Mouse (Mus musculus) bone marrow, adult 2 months (tissue): ENCODE results near the gene Tnfrsf14. TPM values are rescaled to one million over a fixed set of nuclear protein-coding genes. Genes with fewer than 3 reads are reported as not detected.

Experiments used
- H3K27ac ChIP-seq: fragments of 200-500 bp; 2 replicates; pipeline ENCODE4 v1.5.1; 2012; ENCODE audit warnings: low read depth, mild to moderate bottlenecking, control low read depth, inconsistent platforms, low read length; ENCODE audit not compliant: control insufficient read depth, poor library complexity, insufficient read depth
- H3K4me1 ChIP-seq: fragments of 200-500 bp; 2 replicates; pipeline ENCODE4 v1.6.1; 2011; ENCODE audit warnings: low read length; ENCODE audit not compliant: control insufficient read depth, insufficient read depth
- H3K4me3 ChIP-seq: fragments of 200-500 bp; replicated peaks from 2 replicates; pipeline ENCODE3; 2011; ENCODE audit warnings: mild to moderate bottlenecking, low read depth, low read length, control low read depth; ENCODE audit not compliant: control insufficient read depth
- CTCF ChIP-seq: fragments of 200-500 bp; IDR thresholded peaks from 2 replicates; pipeline ENCODE4 v1.5.1; 2011; ENCODE audit warnings: low read length, control low read depth; ENCODE audit not compliant: control insufficient read depth, insufficient read depth
- POLR2A ChIP-seq: fragments of 200-500 bp; IDR thresholded peaks from 2 replicates; pipeline ENCODE4 v1.6.1; 2011; ENCODE audit warnings: low read depth, mild to moderate bottlenecking, control low read depth, low read length, borderline replicate concordance; ENCODE audit not compliant: control insufficient read depth
- WGBS: fragments of 180-500 bp; shearing (Covaris S2); methylation state at CpG from one replicate; pipeline ENCODE4 v1.1.7; 2018; 5-methylcytosine and 5-hydroxymethylcytosine counted together
- polyA plus RNA-seq: library from polyadenylated mRNA; stranded (reverse); fragments of >200 nt; gene quantifications from 2 replicates; pipeline ENCODE4 v1.2.4, GENCODE M21; 2011; ENCODE audit warnings: low replicate concordance; ENCODE audit not compliant: missing spikeins, insufficient read depth, insufficient read length

Gene Tnfrsf14
- polyA plus RNA-seq, 1 experiment: 183 TPM

- no peak for TF ChIP-seq CTCF
- no peak for TF ChIP-seq POLR2A
- Histone ChIP-seq H3K4me1 (peaks cover 11% of the 10 kb centered on the region), H3K4me3 (no peak overlapping the region), H3K27ac (no peak overlapping the region)
- 53% methylated on average over 4 of the region's 4 CpGs for WGBS
Observed at GRCm38 (mm10) chr4:154916662-154917061, 11.7 kb downstream of the Tnfrsf14 start.

GRCm38 (mm10) chr4:154915286-154915685, 13.1 kb downstream of the Tnfrsf14 start:
- Histone ChIP-seq H3K27ac (peak overlapping the region; percentile 32; the same call in 1 of the 2 replicates), H3K4me3 (no peak overlapping the region), H3K4me1 (peaks cover 14% of the 10 kb centered on the region)
- 17% methylated on average over 10 of the region's 10 CpGs for WGBS
- TF ChIP-seq CTCF (no peak), POLR2A (no peak)

- TF ChIP-seq CTCF: no peak
- H3K27ac ChIP-seq: peak overlapping the region; percentile 25; the same call in 1 of the 2 replicates
- peaks cover 14% of the 10 kb centered on the region for H3K4me1 ChIP-seq
- WGBS: 65% methylated on average over 3 of the region's 3 CpGs
- H3K4me3 ChIP-seq: no peak overlapping the region
Observed at GRCm38 (mm10) chr4:154914707-154915106, 13.7 kb downstream of the Tnfrsf14 start.

GRCm38 (mm10) chr4:154914252-154914651, 14.1 kb downstream of the Tnfrsf14 start:
- no peak for TF ChIP-seq POLR2A
- TF ChIP-seq CTCF: no peak
- Histone ChIP-seq H3K4me3 (no peak overlapping the region), H3K4me1 (peaks cover 16% of the 10 kb centered on the region), H3K27ac (no peak overlapping the region; the same call in 1 of the 2 replicates)
- 94% methylated on average over 4 of the region's 4 CpGs for WGBS

- Histone ChIP-seq H3K4me1 (peaks cover 16% of the 10 kb centered on the region), H3K4me3 (no peak overlapping the region), H3K27ac (no peak overlapping the region; the same call in 1 of the 2 replicates)
- TF ChIP-seq POLR2A: no peak
- TF ChIP-seq CTCF: no peak
- WGBS: 85% methylated on average over 3 of the region's 3 CpGs
Observed at GRCm38 (mm10) chr4:154913845-154914244, 14.5 kb downstream of the Tnfrsf14 start.

- Histone ChIP-seq H3K27ac (peak overlapping the region; percentile 80), H3K4me3 (no peak overlapping the region), H3K4me1 (peaks cover 19% of the 10 kb centered on the region)
- TF ChIP-seq POLR2A (0 out of 2 replicates have a peak, but pooled peaks have one; percentile 18), CTCF (no peak)
- WGBS: 40% methylated on average over 2 of the region's 2 CpGs
Observed at GRCm38 (mm10) chr4:154911644-154912043, 16.7 kb downstream of the Tnfrsf14 start.

- H3K4me1 ChIP-seq: peaks cover 16% of the 10 kb centered on the region
- TF ChIP-seq CTCF (no peak), POLR2A (0 out of 2 replicates have a peak, but pooled peaks have one; percentile 33)
- 48% methylated on average over 15 of the region's 15 CpGs for WGBS
- H3K27ac ChIP-seq: peak overlapping the region; percentile 80
- H3K4me3 ChIP-seq: no peak overlapping the region
Observed at GRCm38 (mm10) chr4:154910606-154911522, 17.5 kb downstream of the Tnfrsf14 start.

- TF ChIP-seq POLR2A (no peak), CTCF (no peak)
- no peak overlapping the region for H3K27ac ChIP-seq
- peaks cover 16% of the 10 kb centered on the region for H3K4me1 ChIP-seq
- H3K4me3 ChIP-seq: no peak overlapping the region
- WGBS: 65% methylated on average over 5 of the region's 5 CpGs
Observed at GRCm38 (mm10) chr4:154908490-154908889, 19.9 kb downstream of the Tnfrsf14 start.
